ENCODE assay signal across 8 mouse cellular contexts in the genomic region with DNA sequence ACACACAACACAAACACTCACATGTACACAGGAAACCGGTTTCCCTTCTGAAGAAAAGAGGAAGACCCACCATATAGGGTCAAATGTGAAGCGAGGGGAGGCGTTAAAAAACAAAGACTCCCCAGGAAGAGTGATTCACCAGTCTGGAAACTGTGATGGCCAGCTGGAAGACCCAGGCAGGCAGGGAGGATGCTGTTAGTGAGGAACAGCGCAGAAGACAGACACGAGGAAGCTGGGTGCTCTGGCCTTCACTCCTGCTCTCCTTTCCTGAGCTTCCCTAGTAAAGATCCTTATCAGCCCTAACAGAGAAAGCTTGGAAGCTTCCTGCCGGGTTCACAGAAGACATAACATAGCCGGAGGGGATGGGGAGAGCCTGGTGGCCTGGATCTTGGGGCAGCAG. TPM values are rescaled to one million over a fixed set of nuclear protein-coding genes. Genes with fewer than 3 reads are reported as not detected.
DNase-seq lines count a peak whose midpoint lies in the region; ATAC-seq lines count a peak whose summit lies in the region.
"Had no signal": no experiment of that assay in that cellular context is flagged by ENCODE, and none has a peak within 500 bp of the region (broad histone marks: within the 10 kb centered on the region; RNA-seq: fewer than 3 reads in every experiment).

No protein-coding gene starts in this region.

- H3K9ac ChIP-seq in liver, embryonic 12.5 days, result no peak overlapping the region
- H3K9ac ChIP-seq in liver, embryonic 11.5 days (ENCODE audit: low read depth, low read length), result no peak overlapping the region
- no peak overlapping the region for H3K9ac ChIP-seq in forebrain, embryonic 16.5 days (replicated peaks; ENCODE audit: low read depth, low read length)
- H3K9ac ChIP-seq in intestine, embryonic 16.5 days (ENCODE audit: low read depth, low read length), result peak overlapping the region; percentile 33; the same call in 1 of the 2 replicates
- no peak overlapping the region for H3K9ac ChIP-seq in neural tube, embryonic 15.5 days (replicated peaks)
- H3K9ac ChIP-seq: liver, embryonic 15.5 days had no signal

- no peak for ATAC-seq in liver, embryonic 12.5 days
- ATAC-seq in liver, embryonic 11.5 days (replicated peaks; ENCODE audit: low FRiP score), result no peak
- no peak for ATAC-seq in forebrain, embryonic 16.5 days
- no peak for ATAC-seq in intestine, embryonic 16.5 days
- ATAC-seq in neural tube, embryonic 15.5 days (ENCODE audit: low FRiP score), result no peak

- 21% methylated on average over 7 of the region's 7 CpGs for WGBS in liver, embryonic 12.5 days (ENCODE audit: insufficient replicate concordance)
- WGBS in liver, embryonic 11.5 days, result 29% methylated on average over 7 of the region's 7 CpGs
- 61% methylated on average over 7 of the region's 7 CpGs for WGBS in forebrain, embryonic 16.5 days
- WGBS in intestine, embryonic 16.5 days, result 46% methylated on average over 7 of the region's 7 CpGs
- WGBS in neural tube, embryonic 15.5 days, result 39% methylated on average over 7 of the region's 7 CpGs

- no peaks in the 10 kb centered on the region for H3K9me3 ChIP-seq in liver, embryonic 12.5 days (replicated peaks)
- H3K9me3 ChIP-seq in liver, embryonic 11.5 days (ENCODE audit: control insufficient read depth, low read length), result no peaks in the 10 kb centered on the region
- H3K9me3 ChIP-seq in forebrain, embryonic 16.5 days (ENCODE audit: control insufficient read depth, low read length), result no peaks in the 10 kb centered on the region
- no peaks in the 10 kb centered on the region for H3K9me3 ChIP-seq in intestine, embryonic 16.5 days (ENCODE audit: control insufficient read depth, low read length)
- H3K9me3 ChIP-seq in neural tube, embryonic 15.5 days (replicated peaks), result no peaks in the 10 kb centered on the region
- H3K9me3 ChIP-seq: liver, embryonic 15.5 days had no signal

- no peak for DNase-seq in liver, embryonic 11.5 days (ENCODE audit: low spot score)
- no peak for DNase-seq in right cerebral cortex, postnatal 25 days
- DNase-seq in layer of hippocampus, postnatal 36 days, result no peak

- 0 out of 2 replicates have a peak overlapping the region, but pooled peaks have one; percentile 28 for H3K27ac ChIP-seq in liver, embryonic 12.5 days
- no peak overlapping the region for H3K27ac ChIP-seq in liver, embryonic 11.5 days (ENCODE audit: low read depth, low read length)
- peak overlapping the region; percentile 62 for H3K27ac ChIP-seq in forebrain, embryonic 16.5 days (ENCODE audit: low read length)
- H3K27ac ChIP-seq in intestine, embryonic 16.5 days (ENCODE audit: low read length), result peak overlapping the region; percentile 61
- H3K27ac ChIP-seq in neural tube, embryonic 15.5 days (replicated peaks), result peak overlapping the region; percentile 38; the same call in 1 of the 2 replicates
- H3K27ac ChIP-seq: liver, embryonic 15.5 days had no signal

- peaks cover 44% of the 10 kb centered on the region for H3K27me3 ChIP-seq in liver, embryonic 12.5 days (replicated peaks)
- no peaks in the 10 kb centered on the region for H3K27me3 ChIP-seq in liver, embryonic 11.5 days (replicated peaks; ENCODE audit: control insufficient read depth, insufficient read depth, low read length)
- no peaks in the 10 kb centered on the region for H3K27me3 ChIP-seq in forebrain, embryonic 16.5 days (replicated peaks; ENCODE audit: control insufficient read depth, insufficient read depth, low read length)
- no peaks in the 10 kb centered on the region for H3K27me3 ChIP-seq in intestine, embryonic 16.5 days (replicated peaks; ENCODE audit: control insufficient read depth, insufficient read depth, low read length)
- H3K27me3 ChIP-seq in neural tube, embryonic 15.5 days (replicated peaks), result no peaks in the 10 kb centered on the region

- no peak overlapping the region for H3K4me2 ChIP-seq in liver, embryonic 12.5 days
- no peak overlapping the region for H3K4me2 ChIP-seq in liver, embryonic 11.5 days
- H3K4me2 ChIP-seq in forebrain, embryonic 16.5 days (ENCODE audit: low read length), result no peak overlapping the region
- no peak overlapping the region for H3K4me2 ChIP-seq in intestine, embryonic 16.5 days (ENCODE audit: low read depth, low read length)
- H3K4me2 ChIP-seq in neural tube, embryonic 15.5 days, result no peak overlapping the region
- H3K4me2 ChIP-seq: liver, embryonic 15.5 days had no signal

- no peaks in the 10 kb centered on the region for H3K36me3 ChIP-seq in liver, embryonic 12.5 days
- H3K36me3 ChIP-seq in liver, embryonic 11.5 days (ENCODE audit: control insufficient read depth, insufficient read depth, low read length), result no peaks in the 10 kb centered on the region
- H3K36me3 ChIP-seq in forebrain, embryonic 16.5 days (ENCODE audit: control insufficient read depth, insufficient read depth), result no peaks in the 10 kb centered on the region
- H3K36me3 ChIP-seq in intestine, embryonic 16.5 days (ENCODE audit: control insufficient read depth, insufficient read depth, low read length), result no peaks in the 10 kb centered on the region
- H3K36me3 ChIP-seq in neural tube, embryonic 15.5 days, result no peaks in the 10 kb centered on the region
- H3K36me3 ChIP-seq: liver, embryonic 15.5 days had no signal

- H3K4me1 ChIP-seq in liver, embryonic 12.5 days, result peaks cover 56% of the 10 kb centered on the region
- H3K4me1 ChIP-seq in liver, embryonic 11.5 days (replicated peaks; ENCODE audit: control insufficient read depth, insufficient read depth, low read length), result peaks cover 25% of the 10 kb centered on the region
- peaks cover 56% of the 10 kb centered on the region for H3K4me1 ChIP-seq in forebrain, embryonic 16.5 days (replicated peaks; ENCODE audit: control insufficient read depth, insufficient read depth, low read length)
- peaks cover 33% of the 10 kb centered on the region for H3K4me1 ChIP-seq in intestine, embryonic 16.5 days (ENCODE audit: control insufficient read depth, insufficient read depth, low read length)
- H3K4me1 ChIP-seq in neural tube, embryonic 15.5 days, result peaks cover 81% of the 10 kb centered on the region

- H3K4me3 ChIP-seq in liver, embryonic 12.5 days, result no peak overlapping the region
- no peak overlapping the region for H3K4me3 ChIP-seq in liver, embryonic 11.5 days (ENCODE audit: low read depth, low read length)
- no peak overlapping the region for H3K4me3 ChIP-seq in forebrain, embryonic 16.5 days (replicated peaks; ENCODE audit: low read length)
- no peak overlapping the region for H3K4me3 ChIP-seq in intestine, embryonic 16.5 days (ENCODE audit: low read length)
- no peak overlapping the region for H3K4me3 ChIP-seq in neural tube, embryonic 15.5 days (replicated peaks)
- H3K4me3 ChIP-seq: liver, embryonic 15.5 days had no signal

RNA-seq across cellular contexts. Expression of gene Phldb1, which starts 12.0 kb away (rescaled TPM):
- polyA plus RNA-seq in liver, embryonic 12.5 days (2016; fragmentation: Nextera tagmentation; extraction: Ambion mirVana), result 5.2 and 6.5 TPM in 2 replicates
- 10.6 and 10.9 TPM in 2 replicates for polyA plus RNA-seq in liver, embryonic 11.5 days (2014; fragmentation: Nextera tagmentation; extraction: Ambion mirVana)
- polyA plus RNA-seq in forebrain, embryonic 16.5 days (2015; fragmentation: Nextera tagmentation; extraction: Ambion mirVana), result 45.0 and 53.6 TPM in 2 replicates
- 12.9 and 14.4 TPM in 2 replicates for polyA plus RNA-seq in intestine, embryonic 16.5 days (2015; fragmentation: Nextera tagmentation; extraction: Ambion mirVana)
- polyA plus RNA-seq in neural tube, embryonic 15.5 days (2015; fragmentation: Nextera tagmentation; extraction: Ambion mirVana), result 30.2 and 36.1 TPM in 2 replicates
- 10 to 100 TPM; 88.5 to 95.6 TPM for total RNA-seq in layer of hippocampus, postnatal 36 days (2021)

RNA-seq across cellular contexts. Expression of gene Arcn1, which starts 44.6 kb away (rescaled TPM):
- polyA plus RNA-seq in liver, embryonic 12.5 days (2016; fragmentation: Nextera tagmentation; extraction: Ambion mirVana), result 127 TPM in 2 replicates
- polyA plus RNA-seq in liver, embryonic 11.5 days (2014; fragmentation: Nextera tagmentation; extraction: Ambion mirVana), result 171 and 202 TPM in 2 replicates
- polyA plus RNA-seq in forebrain, embryonic 16.5 days (2015; fragmentation: Nextera tagmentation; extraction: Ambion mirVana), result 150 and 161 TPM in 2 replicates
- polyA plus RNA-seq in intestine, embryonic 16.5 days (2015; fragmentation: Nextera tagmentation; extraction: Ambion mirVana), result 187 and 196 TPM in 2 replicates
- 135 and 145 TPM in 2 replicates for polyA plus RNA-seq in neural tube, embryonic 15.5 days (2015; fragmentation: Nextera tagmentation; extraction: Ambion mirVana)
- 100 to 1,000 TPM; 104 to 112 TPM for total RNA-seq in layer of hippocampus, postnatal 36 days (2021)

RNA-seq across cellular contexts. Expression of gene Ift46, which starts 44.7 kb away (rescaled TPM):
- polyA plus RNA-seq in liver, embryonic 12.5 days (2016; fragmentation: Nextera tagmentation; extraction: Ambion mirVana), result 24.3 and 24.7 TPM in 2 replicates
- 48.9 and 54.0 TPM in 2 replicates for polyA plus RNA-seq in liver, embryonic 11.5 days (2014; fragmentation: Nextera tagmentation; extraction: Ambion mirVana)
- 184 and 187 TPM in 2 replicates for polyA plus RNA-seq in forebrain, embryonic 16.5 days (2015; fragmentation: Nextera tagmentation; extraction: Ambion mirVana)
- polyA plus RNA-seq in intestine, embryonic 16.5 days (2015; fragmentation: Nextera tagmentation; extraction: Ambion mirVana), result 68.1 and 71.4 TPM in 2 replicates
- 133 and 136 TPM in 2 replicates for polyA plus RNA-seq in neural tube, embryonic 15.5 days (2015; fragmentation: Nextera tagmentation; extraction: Ambion mirVana)
- 10 to 100 TPM; 68.1 to 69.1 TPM for total RNA-seq in layer of hippocampus, postnatal 36 days (2021)

RNA-seq across cellular contexts. Expression of gene Treh, which starts 50.0 kb away (rescaled TPM):
- not detected in 2 replicates for polyA plus RNA-seq in liver, embryonic 12.5 days (2016; fragmentation: Nextera tagmentation; extraction: Ambion mirVana)
- polyA plus RNA-seq in liver, embryonic 11.5 days (2014; fragmentation: Nextera tagmentation; extraction: Ambion mirVana), result not detected in 2 replicates
- not detected in 2 replicates for polyA plus RNA-seq in forebrain, embryonic 16.5 days (2015; fragmentation: Nextera tagmentation; extraction: Ambion mirVana)
- polyA plus RNA-seq in intestine, embryonic 16.5 days (2015; fragmentation: Nextera tagmentation; extraction: Ambion mirVana), result 0.09 and 0.16 TPM in 2 replicates
- polyA plus RNA-seq in neural tube, embryonic 15.5 days (2015; fragmentation: Nextera tagmentation; extraction: Ambion mirVana), result not detected in 2 replicates
- not detected for total RNA-seq in layer of hippocampus, postnatal 36 days (2021)
- polyA plus RNA-seq: liver, embryonic 15.5 days had no signal
